In genomic region chr7:115693206-115693605, GRCm38 (mm10) we compare ENCODE assay signal across 25 mouse cellular contexts.
DNase-seq lines count a peak whose midpoint lies in the region; ATAC-seq lines count a peak whose summit lies in the region.
"Had no signal": no experiment of that assay in that cellular context is flagged by ENCODE, and none has a peak within 500 bp of the region (broad histone marks: within the 10 kb centered on the region; RNA-seq: fewer than 3 reads in every experiment).

No protein-coding gene starts in this region.

- peaks cover 3% of the 10 kb centered on the region; the same call in 1 of the 2 replicates for H3K9me3 ChIP-seq in hindbrain, embryonic 10.5 days
- H3K9me3 ChIP-seq in hindbrain, embryonic 14.5 days (ENCODE audit: control insufficient read depth, low read length): no peaks in the 10 kb centered on the region
- H3K9me3 ChIP-seq: embryonic facial prominence, embryonic 15.5 days; kidney, embryonic 15.5 days; limb, embryonic 15.5 days; midbrain, embryonic 10.5 days; neural tube, embryonic 13.5 days; stomach, embryonic 15.5 days had no signal

- peak; percentile 6 for DNase-seq in gastrocnemius, postnatal 14 days
- DNase-seq in gastrocnemius, postnatal 4 days (ENCODE audit: low spot score in 2 of 2): no peak
- no peak for DNase-seq in hindbrain, embryonic 10.5 days (ENCODE audit: low spot score)
- DNase-seq in hindbrain, embryonic 14.5 days (ENCODE audit: low spot score): no peak
- peak; percentile 43 for DNase-seq in testis, postnatal 10 days (ENCODE audit: low spot score)
- DNase-seq in testis, postnatal 14 days (ENCODE audit: low spot score): no peak
- peak; percentile 24 for DNase-seq in thymus, postnatal 4 days
- DNase-seq: adrenal gland, postnatal 36 days; cerebellum, adult 9-11 months; gastrocnemius, postnatal 36 days; kidney, adult 11 months; layer of hippocampus, postnatal 36 days; lung, postnatal 10 days; right cerebral cortex, adult 18-20 months; right cerebral cortex, postnatal 4 days had no signal

- peaks cover 4% of the 10 kb centered on the region for H3K4me1 ChIP-seq in hindbrain, embryonic 10.5 days (replicated peaks)
- H3K4me1 ChIP-seq in hindbrain, embryonic 14.5 days (replicated peaks; ENCODE audit: control insufficient read depth, insufficient read depth, low read length): no peaks in the 10 kb centered on the region
- H3K4me1 ChIP-seq: embryonic facial prominence, embryonic 15.5 days; kidney, embryonic 15.5 days; limb, embryonic 15.5 days; stomach, embryonic 15.5 days had no signal

- H3K27me3 ChIP-seq in hindbrain, embryonic 10.5 days (ENCODE audit: insufficient read depth, poor library complexity, severe bottlenecking): no peaks in the 10 kb centered on the region
- H3K27me3 ChIP-seq in hindbrain, embryonic 14.5 days (ENCODE audit: control insufficient read depth, insufficient read depth, low read length): no peaks in the 10 kb centered on the region
- H3K27me3 ChIP-seq: embryonic facial prominence, embryonic 15.5 days; hindbrain, embryonic 12.5 days; kidney, embryonic 15.5 days; limb, embryonic 15.5 days; neural tube, embryonic 13.5 days; stomach, embryonic 15.5 days had no signal

- WGBS in hindbrain, embryonic 10.5 days: 85% methylated on average over 8 of the region's 8 CpGs
- WGBS in hindbrain, embryonic 14.5 days: 79% methylated on average over 8 of the region's 8 CpGs

- intact Hi-C loops in gastrocnemius, postnatal 14 days (cut with DNase I; ENCODE audit: low total_unique reads): no loop called here

- ATAC-seq in hindbrain, embryonic 14.5 days (ENCODE audit: low FRiP score): no peak
- ATAC-seq: CD4-positive, CD25-positive, alpha-beta regulatory T cell, adult 4 months; midbrain, embryonic 16.5 days had no signal

- H3K9ac ChIP-seq in hindbrain, embryonic 14.5 days: no peak overlapping the region
- H3K9ac ChIP-seq: embryonic facial prominence, embryonic 15.5 days; hindbrain, embryonic 12.5 days; kidney, embryonic 15.5 days; limb, embryonic 15.5 days; neural tube, embryonic 13.5 days; stomach, embryonic 15.5 days had no signal

- 0 out of 2 replicates have a peak overlapping the region, but pooled peaks have one; percentile 23 for H3K27ac ChIP-seq in hindbrain, embryonic 10.5 days
- H3K27ac ChIP-seq in hindbrain, embryonic 14.5 days: no peak overlapping the region
- H3K27ac ChIP-seq: embryonic facial prominence, embryonic 15.5 days; hindbrain, embryonic 12.5 days; kidney, embryonic 15.5 days; limb, embryonic 15.5 days; midbrain, embryonic 10.5 days; neural tube, embryonic 13.5 days; stomach, embryonic 15.5 days had no signal

- H3K4me3 ChIP-seq in hindbrain, embryonic 10.5 days: no peak overlapping the region
- no peak overlapping the region for H3K4me3 ChIP-seq in hindbrain, embryonic 14.5 days (replicated peaks; ENCODE audit: low read length)
- H3K4me3 ChIP-seq: embryonic facial prominence, embryonic 15.5 days; hindbrain, embryonic 12.5 days; kidney, embryonic 15.5 days; limb, embryonic 15.5 days; midbrain, embryonic 10.5 days; myocyte; neural tube, embryonic 13.5 days; stomach, embryonic 15.5 days had no signal

- no peak overlapping the region for H3K4me2 ChIP-seq in hindbrain, embryonic 14.5 days (replicated peaks)
- H3K4me2 ChIP-seq: embryonic facial prominence, embryonic 15.5 days; hindbrain, embryonic 12.5 days; kidney, embryonic 15.5 days; limb, embryonic 15.5 days; neural tube, embryonic 13.5 days; stomach, embryonic 15.5 days had no signal

- no peaks in the 10 kb centered on the region for H3K36me3 ChIP-seq in hindbrain, embryonic 10.5 days
- no peaks in the 10 kb centered on the region for H3K36me3 ChIP-seq in hindbrain, embryonic 14.5 days (replicated peaks; ENCODE audit: control insufficient read depth, insufficient read depth)
- H3K36me3 ChIP-seq: embryonic facial prominence, embryonic 15.5 days; hindbrain, embryonic 12.5 days; kidney, embryonic 15.5 days; limb, embryonic 15.5 days; neural tube, embryonic 13.5 days; stomach, embryonic 15.5 days had no signal

Comparison
In these comparisons a context has a peak if more than half of its experiments do, and no peak if none do; other contexts are left out.
1. DNase-seq: peak in gastrocnemius, postnatal 14 days (single experiment), testis, postnatal 10 days (single experiment) and thymus, postnatal 4 days (single experiment); none in gastrocnemius, postnatal 4 days (0 of 2), hindbrain, embryonic 10.5 days (single experiment), hindbrain, embryonic 14.5 days (single experiment) and testis, postnatal 14 days (single experiment).